In genomic region chr17:79700871-79701270, GRCm38 (mm10) we compare ENCODE assay signal across 28 mouse cellular contexts. TPM values are rescaled to one million over a fixed set of nuclear protein-coding genes. Genes with fewer than 3 reads are reported as not detected.
A peak's percentile ranks its signal among the peaks of the same experiment; 100 is the strongest.
DNase-seq lines count a peak whose midpoint lies in the region; ATAC-seq and TF ChIP-seq lines count a peak whose summit lies in the region.
"Had no signal": no experiment of that assay in that cellular context is flagged by ENCODE, and none has a peak within 500 bp of the region (broad histone marks: within the 10 kb centered on the region; RNA-seq: fewer than 3 reads in every experiment).

No protein-coding gene starts in this region.

- no peak overlapping the region for H3K4me3 ChIP-seq in kidney, postnatal 0 days (replicated peaks; ENCODE audit: low read depth, low read length)
- H3K4me3 ChIP-seq in forebrain, embryonic 12.5 days (replicated peaks): no peak overlapping the region
- H3K4me3 ChIP-seq: forebrain, embryonic 10.5 days; heart, embryonic 15.5 days; left cerebral cortex, adult 2 months; limb, embryonic 15.5 days; liver, embryonic 15.5 days; lung, embryonic 15.5 days; megakaryocyte, embryonic 14.5 days; midbrain, embryonic 13.5 days; stomach, embryonic 15.5 days had no signal

- no peaks in the 10 kb centered on the region for H3K9me3 ChIP-seq in kidney, postnatal 0 days (replicated peaks; ENCODE audit: low read length)
- no peaks in the 10 kb centered on the region for H3K9me3 ChIP-seq in forebrain, embryonic 12.5 days
- H3K9me3 ChIP-seq: forebrain, embryonic 10.5 days; heart, embryonic 15.5 days; limb, embryonic 15.5 days; liver, embryonic 15.5 days; lung, embryonic 15.5 days; megakaryocyte, embryonic 14.5 days; midbrain, embryonic 13.5 days; stomach, embryonic 15.5 days had no signal

- no peak overlapping the region for H3K9ac ChIP-seq in kidney, postnatal 0 days (ENCODE audit: low read depth, low read length)
- no peak overlapping the region for H3K9ac ChIP-seq in forebrain, embryonic 12.5 days
- H3K9ac ChIP-seq: forebrain, postnatal 0 days; heart, embryonic 15.5 days; hindbrain, embryonic 14.5 days; limb, embryonic 15.5 days; liver, embryonic 15.5 days; lung, embryonic 15.5 days; midbrain, embryonic 13.5 days; stomach, embryonic 15.5 days had no signal

- WGBS in kidney, postnatal 0 days: 69% methylated on average over 5 of the region's 5 CpGs
- WGBS in forebrain, embryonic 12.5 days: 89% methylated on average over 5 of the region's 5 CpGs

- no peak overlapping the region for H3K4me2 ChIP-seq in kidney, postnatal 0 days (ENCODE audit: low read length)
- no peak overlapping the region for H3K4me2 ChIP-seq in forebrain, embryonic 12.5 days
- H3K4me2 ChIP-seq: heart, embryonic 15.5 days; hindbrain, embryonic 14.5 days; limb, embryonic 15.5 days; liver, embryonic 15.5 days; lung, embryonic 15.5 days; midbrain, embryonic 13.5 days; stomach, embryonic 15.5 days had no signal

- no peaks in the 10 kb centered on the region for H3K36me3 ChIP-seq in kidney, postnatal 0 days (ENCODE audit: insufficient read depth, low read length)
- H3K36me3 ChIP-seq in forebrain, embryonic 12.5 days (replicated peaks): no peaks in the 10 kb centered on the region
- H3K36me3 ChIP-seq: forebrain, embryonic 10.5 days; heart, embryonic 15.5 days; limb, embryonic 15.5 days; liver, embryonic 15.5 days; lung, embryonic 15.5 days; midbrain, embryonic 13.5 days; stomach, embryonic 15.5 days had no signal

- no peak for TF ChIP-seq CTCF in kidney, postnatal 0 days (IDR thresholded peaks at IDR 0.05; ENCODE audit: low read depth)

- peak; percentile 34 for DNase-seq in kidney, postnatal 0 days (ENCODE audit: low spot score)
- no peak for DNase-seq in kidney, postnatal 14 days
- DNase-seq in Muller cell, postnatal 12 days (ENCODE audit: inconsistent ontology term): peak; percentile 42
- DNase-seq in adrenal gland, postnatal 10 days: peak; percentile 58
- peak; percentile 97 for DNase-seq in fibroblast of lung, adult 2 months (ENCODE audit: low read depth)
- no peak for DNase-seq in frontal cortex, postnatal 14 days (ENCODE audit: low spot score in 2 of 2)
- no peak for DNase-seq in left cerebral cortex, postnatal 4 days
- DNase-seq: cerebellum, adult 8-10 months; cerebellum, postnatal 36 days; forebrain, postnatal 0 days; gastrocnemius, postnatal 36 days; heart, postnatal 4 days; kidney, adult 9 months; layer of hippocampus, adult 9-11 months; lung, postnatal 36 days; right cerebral cortex, adult 18-20 months; thymus, adult 2 months had no signal

- H3K4me1 ChIP-seq in kidney, postnatal 0 days (replicated peaks; ENCODE audit: insufficient read depth, low read length): no peaks in the 10 kb centered on the region
- no peaks in the 10 kb centered on the region for H3K4me1 ChIP-seq in forebrain, embryonic 12.5 days
- H3K4me1 ChIP-seq: forebrain, embryonic 10.5 days; heart, embryonic 15.5 days; limb, embryonic 15.5 days; liver, embryonic 15.5 days; lung, embryonic 15.5 days; megakaryocyte, embryonic 14.5 days; midbrain, embryonic 13.5 days; stomach, embryonic 15.5 days had no signal

- no peak overlapping the region for H3K27ac ChIP-seq in kidney, postnatal 0 days
- H3K27ac ChIP-seq in forebrain, embryonic 12.5 days: no peak overlapping the region
- H3K27ac ChIP-seq: forebrain, embryonic 10.5 days; heart, embryonic 15.5 days; hindbrain, embryonic 14.5 days; left cerebral cortex, adult 2 months; limb, embryonic 15.5 days; liver, embryonic 15.5 days; lung, embryonic 15.5 days; midbrain, embryonic 13.5 days; stomach, embryonic 15.5 days had no signal

- intact Hi-C loops in left cerebral cortex, postnatal 4 days (cut with DNase I): no loop called here

- H3K27me3 ChIP-seq in kidney, postnatal 0 days (ENCODE audit: insufficient read depth, low read length): no peaks in the 10 kb centered on the region
- H3K27me3 ChIP-seq in forebrain, embryonic 12.5 days: no peaks in the 10 kb centered on the region
- H3K27me3 ChIP-seq: heart, embryonic 15.5 days; liver, embryonic 15.5 days; lung, embryonic 15.5 days; megakaryocyte, embryonic 14.5 days; stomach, embryonic 15.5 days had no signal

- ATAC-seq in kidney, postnatal 0 days (replicated peaks; ENCODE audit: low FRiP score, low read depth): no peak
- ATAC-seq in forebrain, embryonic 12.5 days (ENCODE audit: low FRiP score): no peak
- ATAC-seq: forebrain, postnatal 0 days; midbrain, embryonic 13.5 days had no signal

RNA-seq across cellular contexts. Expression of gene Cyp1b1, which starts 14.0 kb away (rescaled TPM):
- polyA plus RNA-seq in kidney, postnatal 0 days (2015; fragmentation: Nextera tagmentation; extraction: Ambion mirVana): 12.3 and 13.8 TPM in 2 replicates
- total RNA-seq in adrenal gland, postnatal 10 days (2021): 10 to 100 TPM; 21.3 to 27.9 TPM
- 3.5 and 3.9 TPM in 2 replicates for polyA plus RNA-seq in forebrain, embryonic 12.5 days (2016; fragmentation: Nextera tagmentation; extraction: Ambion mirVana)
- 1 to 10 TPM; 5.9 to 8.0 TPM for total RNA-seq in left cerebral cortex, postnatal 4 days (2021)

Comparison
In these comparisons a context has a peak if more than half of its experiments do, and no peak if none do; other contexts are left out.
1. DNase-seq: peak in kidney, postnatal 0 days (single experiment), Muller cell, postnatal 12 days (single experiment), adrenal gland, postnatal 10 days (single experiment) and fibroblast of lung, adult 2 months (single experiment); none in kidney, postnatal 14 days (single experiment), frontal cortex, postnatal 14 days (0 of 2) and left cerebral cortex, postnatal 4 days (single experiment).